Mouse (Mus musculus) midbrain, embryonic 11.5 days (tissue): ENCODE data around the gene Alkbh3. TPM values are rescaled to one million over a fixed set of nuclear protein-coding genes. Genes with fewer than 3 reads are reported as not detected.

ENCODE experiments used
- ATAC-seq: fragments of 200-750 bp; cut with Nextera tagmentation; 2 replicates; pipeline ENCODE4 v1.8.0; 2017; ENCODE audit warnings: moderate TSS enrichment, moderate library complexity; ENCODE audit not compliant: low FRiP score
- DNase-seq: peaks from one replicate; pipeline ENCODE4 v3.0.0; 2015; ENCODE audit warnings: low spot score; ENCODE audit errors: missing footprints
- H3K27ac ChIP-seq: fragments of 300-500 bp; sonication (generic); 2 replicates; pipeline ENCODE4 v1.5.1; 2014; ENCODE audit warnings: low read depth, low read length
- H3K27me3 ChIP-seq: fragments of 300-500 bp; sonication (generic); 2 replicates; pipeline ENCODE4 v1.6.1; 2014; ENCODE audit warnings: mild to moderate bottlenecking, low read length, moderate library complexity, mixed read lengths; ENCODE audit not compliant: control insufficient read depth, insufficient read depth
- H3K36me3 ChIP-seq: fragments of 300-500 bp; sonication (generic); 2 replicates; pipeline ENCODE4 v1.6.1; 2014; ENCODE audit warnings: mild to moderate bottlenecking, low read length, moderate library complexity, mixed read lengths; ENCODE audit not compliant: control insufficient read depth, insufficient read depth
- H3K4me1 ChIP-seq: fragments of 300-500 bp; sonication (generic); 2 replicates; pipeline ENCODE4 v1.6.1; 2014; ENCODE audit warnings: low read length; ENCODE audit not compliant: control insufficient read depth, insufficient read depth
- H3K4me2 ChIP-seq: fragments of 300-500 bp; sonication (generic); 2 replicates; pipeline ENCODE4 v1.6.1; 2014; ENCODE audit warnings: mild to moderate bottlenecking, moderate library complexity
- H3K4me3 ChIP-seq: fragments of 300-500 bp; sonication (generic); 2 replicates; pipeline ENCODE4 v1.5.1; 2014; ENCODE audit warnings: low read depth, low read length
- H3K9ac ChIP-seq: fragments of 300-500 bp; sonication (generic); 2 replicates; pipeline ENCODE4 v1.6.1; 2014; ENCODE audit warnings: low read length
- H3K9me3 ChIP-seq: fragments of 300-500 bp; sonication (generic); 2 replicates; pipeline ENCODE4 v1.6.1; 2016; ENCODE audit warnings: low read length; ENCODE audit not compliant: control insufficient read depth
- WGBS: fragments of 180-500 bp; shearing (Covaris S2); extraction: QIAGEN DNeasy Blood & Tissue Kit; methylation state at CpG from one replicate; pipeline ENCODE4 v1.1.7; 2014; 5-methylcytosine and 5-hydroxymethylcytosine counted together
- polyA plus RNA-seq: library from polyadenylated mRNA; unstranded; fragments of >200 nt; fragmentation: Nextera tagmentation; extraction: Ambion mirVana; gene quantifications from 2 replicates; pipeline ENCODE4 v1.2.1, GENCODE M21; 2014

Gene Alkbh3
- polyA plus RNA-seq, 1 experiment from 2014 or later: 51.3 TPM

DNA sequence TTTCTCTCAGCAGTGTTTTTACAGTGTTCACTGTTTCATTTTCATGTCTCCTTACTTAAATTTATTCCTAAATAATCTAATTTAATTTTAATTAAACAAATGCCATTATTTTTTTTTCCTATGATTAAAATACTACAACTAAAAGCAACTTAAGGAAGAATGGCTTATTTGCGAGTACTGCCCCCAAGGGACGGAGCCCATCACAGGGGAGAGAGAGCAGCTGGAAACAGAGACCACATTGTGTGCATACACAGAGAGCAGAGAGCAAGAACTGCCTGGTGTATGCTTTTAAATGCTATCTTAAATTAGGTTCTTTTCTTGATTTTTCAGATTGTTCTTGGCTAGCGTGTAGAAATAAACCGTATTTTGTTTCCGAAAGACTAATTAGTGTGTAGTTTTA, 63.6 kb downstream of the Alkbh3 start:
- H3K4me1 ChIP-seq: no peaks in the 10 kb centered on the region
- WGBS: 75% methylated on average over 5 of the region's 5 CpGs
- no peak for DNase-seq

GRCm38 (mm10) chr2:93944855-93945254, 65.8 kb downstream of the Alkbh3 start:
- Histone ChIP-seq H3K27ac (no peak overlapping the region), H3K9me3 (no peaks in the 10 kb centered on the region), H3K9ac (no peak overlapping the region), H3K4me2 (no peak overlapping the region), H3K4me1 (no peaks in the 10 kb centered on the region), H3K27me3 (no peaks in the 10 kb centered on the region), H3K36me3 (no peaks in the 10 kb centered on the region), H3K4me3 (no peak overlapping the region)
- 95% methylated on average over 4 of the region's 4 CpGs for WGBS
- ATAC-seq (no peak), DNase-seq (no peak)

More for the DNA sequence above, 63.6 kb downstream of the Alkbh3 start:
- ATAC-seq: no peak
- H3K27me3 ChIP-seq: no peaks in the 10 kb centered on the region
- no peak overlapping the region for H3K9ac ChIP-seq
- H3K36me3 ChIP-seq: no peaks in the 10 kb centered on the region
- H3K4me2 ChIP-seq: no peak overlapping the region
- no peak overlapping the region for H3K4me3 ChIP-seq
- no peak overlapping the region for H3K27ac ChIP-seq
- H3K9me3 ChIP-seq: no peaks in the 10 kb centered on the region

- H3K27me3 ChIP-seq: no peaks in the 10 kb centered on the region
- 87% methylated on average over 2 of the region's 2 CpGs for WGBS
- ATAC-seq: no peak
These were observed 66.5 kb downstream of the Alkbh3 start for GRCm38 (mm10) chr2:93944099-93944498.

GRCm38 (mm10) chr2:93941670-93942069, 68.9 kb downstream of the Alkbh3 start:
- Histone ChIP-seq H3K36me3 (no peaks in the 10 kb centered on the region), H3K4me1 (no peaks in the 10 kb centered on the region), H3K27me3 (no peaks in the 10 kb centered on the region), H3K27ac (no peak overlapping the region), H3K9me3 (no peaks in the 10 kb centered on the region), H3K4me2 (no peak overlapping the region), H3K9ac (no peak overlapping the region), H3K4me3 (no peak overlapping the region)
- ATAC-seq (no peak), DNase-seq (no peak)
- WGBS: 86% methylated on average over 11 of the region's 11 CpGs

More at GRCm38 (mm10) chr2:93944099-93944498, 66.5 kb downstream of the Alkbh3 start:
- no peaks in the 10 kb centered on the region for H3K36me3 ChIP-seq
- H3K4me3 ChIP-seq: no peak overlapping the region
- no peak overlapping the region for H3K4me2 ChIP-seq
- no peaks in the 10 kb centered on the region for H3K4me1 ChIP-seq
- no peak for DNase-seq
- H3K9ac ChIP-seq: no peak overlapping the region
- H3K9me3 ChIP-seq: no peaks in the 10 kb centered on the region
- no peak overlapping the region for H3K27ac ChIP-seq

DNA sequence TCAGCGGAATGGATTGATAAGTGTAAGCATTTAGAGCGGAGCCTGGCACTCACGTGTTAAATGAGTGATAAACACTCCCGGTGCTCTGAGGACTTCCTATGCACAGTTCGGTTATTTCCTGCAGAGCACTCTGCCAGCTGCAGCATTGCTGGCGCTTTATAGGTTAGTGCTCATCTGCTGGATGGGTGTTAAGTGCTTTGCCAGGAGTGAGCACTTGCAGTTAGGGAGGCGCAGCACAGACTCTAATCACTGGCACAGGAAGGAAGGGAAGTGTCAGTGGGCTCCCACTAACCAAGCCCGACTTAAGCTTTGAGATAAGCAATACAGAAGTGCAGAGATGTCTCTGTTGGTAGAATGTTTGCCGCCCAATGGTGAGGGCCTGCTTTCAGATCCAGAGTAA, 72.1 kb downstream of the Alkbh3 start:
- Histone ChIP-seq H3K4me1 (no peaks in the 10 kb centered on the region), H3K4me3 (no peak overlapping the region), H3K9me3 (no peaks in the 10 kb centered on the region), H3K9ac (no peak overlapping the region), H3K36me3 (no peaks in the 10 kb centered on the region), H3K27ac (no peak overlapping the region), H3K27me3 (no peaks in the 10 kb centered on the region), H3K4me2 (no peak overlapping the region)
- ATAC-seq: no peak
- DNase-seq: no peak
- 82% methylated on average over 9 of the region's 9 CpGs for WGBS

Other genes starting within 250 kb of the Alkbh3 start
- gene Ext2, start 188.2 kb downstream of the Alkbh3 start, polyA plus RNA-seq: 63.8 and 68.2 TPM in 2 replicates
- gene Accs, start 160.9 kb downstream of the Alkbh3 start, polyA plus RNA-seq: 5.8 and 7.5 TPM in 2 replicates
- gene Accsl, start 141.7 kb downstream of the Alkbh3 start, polyA plus RNA-seq: 0.20 TPM in 1 of 2 replicates, not detected in the other
- gene Gm13889, start 53.6 kb downstream of the Alkbh3 start, polyA plus RNA-seq: 1.7 and 1.9 TPM in 2 replicates
- gene Gm27027, start 14.5 kb downstream of the Alkbh3 start, polyA plus RNA-seq: not detected in 2 replicates
- gene Hsd17b12, start 147.2 kb upstream of the Alkbh3 start, polyA plus RNA-seq: 131 and 141 TPM in 2 replicates